In the genomic region with DNA sequence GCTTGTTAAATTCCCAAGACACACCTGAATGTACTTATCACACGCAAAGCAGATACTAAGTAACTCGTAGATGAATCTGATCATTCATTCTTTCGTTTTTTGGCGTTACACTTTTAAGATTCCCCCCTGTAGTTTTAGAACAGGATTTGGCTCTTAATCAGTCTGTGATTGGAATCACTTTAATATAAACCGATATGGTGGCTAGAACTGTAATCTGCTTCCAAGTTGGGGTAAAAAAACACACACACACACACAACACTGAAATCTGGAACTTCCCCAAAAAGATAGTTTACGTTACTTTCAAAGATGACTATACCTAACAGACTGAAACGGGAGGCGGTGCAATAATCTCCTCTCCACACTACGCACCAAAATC, we compare ENCODE assay signal across 8 mouse cellular contexts. TPM values are rescaled to one million over a fixed set of nuclear protein-coding genes. Genes with fewer than 3 reads are reported as not detected.
DNase-seq lines count a peak whose midpoint lies in the region; ATAC-seq lines count a peak whose summit lies in the region.

No protein-coding gene starts in this region.

- no peak for ATAC-seq in heart, embryonic 16.5 days (replicated peaks; ENCODE audit: extremely low read depth, insufficient read depth, low FRiP score)
- no peak for ATAC-seq in hindbrain, embryonic 14.5 days (ENCODE audit: low FRiP score)
- no peak for ATAC-seq in midbrain, embryonic 12.5 days (ENCODE audit: low FRiP score, low read depth)

- intact Hi-C loops in heart, postnatal 25 days (cut with DNase I) = no loop called here

- H3K36me3 ChIP-seq in heart, embryonic 16.5 days (ENCODE audit: control insufficient read depth, insufficient read depth) = no peaks in the 10 kb centered on the region
- no peaks in the 10 kb centered on the region for H3K36me3 ChIP-seq in hindbrain, embryonic 14.5 days (replicated peaks; ENCODE audit: control insufficient read depth, insufficient read depth)
- no peaks in the 10 kb centered on the region for H3K36me3 ChIP-seq in midbrain, embryonic 12.5 days

- H3K9me3 ChIP-seq in heart, embryonic 16.5 days (replicated peaks; ENCODE audit: control insufficient read depth, low read length) = no peaks in the 10 kb centered on the region
- H3K9me3 ChIP-seq in hindbrain, embryonic 14.5 days (ENCODE audit: control insufficient read depth, low read length) = no peaks in the 10 kb centered on the region
- no peaks in the 10 kb centered on the region for H3K9me3 ChIP-seq in midbrain, embryonic 12.5 days

- WGBS in heart, embryonic 16.5 days = 18% methylated on average over 9 of the region's 9 CpGs
- WGBS in hindbrain, embryonic 14.5 days = 25% methylated on average over 9 of the region's 9 CpGs
- 24% methylated on average over 9 of the region's 9 CpGs for WGBS in midbrain, embryonic 12.5 days

- peaks cover 14% of the 10 kb centered on the region for H3K4me1 ChIP-seq in heart, embryonic 16.5 days (ENCODE audit: control insufficient read depth, insufficient read depth, low read length)
- peaks cover 7% of the 10 kb centered on the region for H3K4me1 ChIP-seq in hindbrain, embryonic 14.5 days (replicated peaks; ENCODE audit: control insufficient read depth, insufficient read depth, low read length)
- peaks cover 9% of the 10 kb centered on the region for H3K4me1 ChIP-seq in midbrain, embryonic 12.5 days

- H3K27ac ChIP-seq in heart, embryonic 16.5 days (ENCODE audit: low read length) = peak overlapping the region; percentile 65
- no peak overlapping the region for H3K27ac ChIP-seq in hindbrain, embryonic 14.5 days
- H3K27ac ChIP-seq in midbrain, embryonic 12.5 days (replicated peaks) = no peak overlapping the region

- no peaks in the 10 kb centered on the region for H3K27me3 ChIP-seq in heart, embryonic 16.5 days (ENCODE audit: control insufficient read depth, insufficient read depth, low read length)
- no peaks in the 10 kb centered on the region for H3K27me3 ChIP-seq in hindbrain, embryonic 14.5 days (ENCODE audit: control insufficient read depth, insufficient read depth, low read length)
- no peaks in the 10 kb centered on the region for H3K27me3 ChIP-seq in midbrain, embryonic 12.5 days

- no peak for DNase-seq in heart, postnatal 25 days (ENCODE audit: low spot score)
- DNase-seq in MN1 (ENCODE audit: low spot score) = peak; percentile 9
- no peak for DNase-seq in hindbrain, embryonic 14.5 days (ENCODE audit: low spot score)
- no peak for DNase-seq in ovary, postnatal 14 days (ENCODE audit: low spot score)
- DNase-seq in urinary bladder, postnatal 14 days (ENCODE audit: low spot score) = no peak
- DNase-seq in cerebellum, adult 18-20 months = no peak

- H3K4me3 ChIP-seq in heart, embryonic 16.5 days (ENCODE audit: low read length) = peak overlapping the region; percentile 95
- peak overlapping the region; percentile 84 for H3K4me3 ChIP-seq in hindbrain, embryonic 14.5 days (replicated peaks; ENCODE audit: low read length)
- H3K4me3 ChIP-seq in midbrain, embryonic 12.5 days = peak overlapping the region; percentile 62

- peak overlapping the region; percentile 94 for H3K9ac ChIP-seq in heart, embryonic 16.5 days (ENCODE audit: low read length)
- H3K9ac ChIP-seq in hindbrain, embryonic 14.5 days = peak overlapping the region; percentile 94
- H3K9ac ChIP-seq in midbrain, embryonic 12.5 days (replicated peaks) = peak overlapping the region; percentile 84

- peak overlapping the region; percentile 73 for H3K4me2 ChIP-seq in heart, embryonic 16.5 days (ENCODE audit: low read depth, low read length)
- peak overlapping the region; percentile 72 for H3K4me2 ChIP-seq in hindbrain, embryonic 14.5 days (replicated peaks)
- H3K4me2 ChIP-seq in midbrain, embryonic 12.5 days (replicated peaks) = peak overlapping the region; percentile 74

RNA-seq across cellular contexts. Expression of a gene that starts 0.8 kb away (rescaled TPM):
- polyA plus RNA-seq in heart, embryonic 16.5 days (2015; fragmentation: Nextera tagmentation; extraction: Ambion mirVana) = 35.8 and 47.4 TPM in 2 replicates
- 100 to 1,000 TPM; 423 to 433 TPM for total RNA-seq in heart, postnatal 25 days (2021)
- 46.4 and 48.0 TPM in 2 replicates for polyA plus RNA-seq in hindbrain, embryonic 14.5 days (2014; fragmentation: Nextera tagmentation; extraction: Ambion mirVana)
- polyA plus RNA-seq in midbrain, embryonic 12.5 days (2016; fragmentation: Nextera tagmentation; extraction: Ambion mirVana) = 63.6 and 66.4 TPM in 2 replicates

RNA-seq across cellular contexts. Expression of a gene that starts 4.6 kb away (rescaled TPM):
- polyA plus RNA-seq in heart, embryonic 16.5 days (2015; fragmentation: Nextera tagmentation; extraction: Ambion mirVana) = 46.1 and 53.8 TPM in 2 replicates
- 10 to 100 TPM; 58.5 to 63.4 TPM for total RNA-seq in heart, postnatal 25 days (2021)
- polyA plus RNA-seq in hindbrain, embryonic 14.5 days (2014; fragmentation: Nextera tagmentation; extraction: Ambion mirVana) = 17.3 and 18.9 TPM in 2 replicates
- polyA plus RNA-seq in midbrain, embryonic 12.5 days (2016; fragmentation: Nextera tagmentation; extraction: Ambion mirVana) = 34.9 and 38.1 TPM in 2 replicates

RNA-seq across cellular contexts. Expression of a gene that starts 46.3 kb away (rescaled TPM):
- polyA plus RNA-seq in heart, embryonic 16.5 days (2015; fragmentation: Nextera tagmentation; extraction: Ambion mirVana) = 17.7 and 19.3 TPM in 2 replicates
- 1 to 10 TPM; 8.6 to 9.3 TPM for total RNA-seq in heart, postnatal 25 days (2021)
- polyA plus RNA-seq in hindbrain, embryonic 14.5 days (2014; fragmentation: Nextera tagmentation; extraction: Ambion mirVana) = 25.3 and 28.7 TPM in 2 replicates
- 33.5 and 35.3 TPM in 2 replicates for polyA plus RNA-seq in midbrain, embryonic 12.5 days (2016; fragmentation: Nextera tagmentation; extraction: Ambion mirVana)

RNA-seq across cellular contexts. Expression of a gene that starts 46.5 kb away (rescaled TPM):
- 22.5 and 25.7 TPM in 2 replicates for polyA plus RNA-seq in heart, embryonic 16.5 days (2015; fragmentation: Nextera tagmentation; extraction: Ambion mirVana)
- 10 to 100 TPM; 14.6 to 15.3 TPM for total RNA-seq in heart, postnatal 25 days (2021)
- polyA plus RNA-seq in hindbrain, embryonic 14.5 days (2014; fragmentation: Nextera tagmentation; extraction: Ambion mirVana) = 30.8 and 31.4 TPM in 2 replicates
- 34.5 and 36.3 TPM in 2 replicates for polyA plus RNA-seq in midbrain, embryonic 12.5 days (2016; fragmentation: Nextera tagmentation; extraction: Ambion mirVana)
